Mouse (Mus musculus) limb, embryonic 10.5 days (tissue): ENCODE results near the gene Kxd1. TPM values are rescaled to one million over a fixed set of nuclear protein-coding genes. Genes with fewer than 3 reads are reported as not detected.
A peak's percentile ranks its signal among the peaks of the same experiment; 100 is the strongest.

Experiments
- DNase-seq: peaks from one replicate; pipeline ENCODE4 v3.0.0-alpha.2; 2017; ENCODE audit warnings: low spot score
- H3K27ac ChIP-seq: fragments of 300-500 bp; sonication (generic); 2 replicates; pipeline ENCODE4 v1.5.1; 2016; ENCODE audit warnings: mild to moderate bottlenecking
- H3K27me3 ChIP-seq: fragments of 300-500 bp; sonication (generic); 2 replicates; pipeline ENCODE4 v1.6.1; 2016; ENCODE audit warnings: low read depth, mild to moderate bottlenecking; ENCODE audit not compliant: poor library complexity, severe bottlenecking
- H3K36me3 ChIP-seq: fragments of 300-500 bp; sonication (generic); 2 replicates; pipeline ENCODE4 v1.6.1; 2016; ENCODE audit warnings: mild to moderate bottlenecking, moderate library complexity
- H3K4me1 ChIP-seq: fragments of 300-500 bp; sonication (generic); 2 replicates; pipeline ENCODE4 v1.6.1; 2016
- H3K4me3 ChIP-seq: fragments of 300-500 bp; sonication (generic); 2 replicates; pipeline ENCODE4 v1.5.1; 2016; ENCODE audit warnings: mild to moderate bottlenecking, moderate library complexity
- H3K9me3 ChIP-seq: fragments of 300-500 bp; sonication (generic); replicated peaks from 2 replicates; pipeline ENCODE4 v1.6.1; 2016; ENCODE audit warnings: mild to moderate bottlenecking
- WGBS: fragments of 180-500 bp; shearing (Covaris S2); methylation state at CpG from one replicate; pipeline ENCODE4 v1.1.7; 2016; 5-methylcytosine and 5-hydroxymethylcytosine counted together
- polyA plus RNA-seq: library from polyadenylated mRNA; unstranded; fragments of >200 nt; fragmentation: Nextera tagmentation; extraction: Ambion mirVana; gene quantifications from 2 replicates; pipeline ENCODE4 v1.2.1, GENCODE M21; 2016

The Kxd1 gene
- polyA plus RNA-seq, 1 experiment from 2014 or later: 46.6 TPM

GRCm38 (mm10) chr8:70541081-70541480, 13.3 kb upstream of the Kxd1 start:
- H3K27ac ChIP-seq: no peak overlapping the region
- no peaks in the 10 kb centered on the region for H3K9me3 ChIP-seq
- peaks cover 17% of the 10 kb centered on the region for H3K36me3 ChIP-seq
- no peak for DNase-seq
- H3K27me3 ChIP-seq: no peaks in the 10 kb centered on the region
- H3K4me3 ChIP-seq: peak overlapping the region; percentile 74; the same call in 1 of the 2 replicates
- peaks cover 39% of the 10 kb centered on the region for H3K4me1 ChIP-seq
- 87% methylated on average over 5 of the region's 5 CpGs for WGBS

DNA sequence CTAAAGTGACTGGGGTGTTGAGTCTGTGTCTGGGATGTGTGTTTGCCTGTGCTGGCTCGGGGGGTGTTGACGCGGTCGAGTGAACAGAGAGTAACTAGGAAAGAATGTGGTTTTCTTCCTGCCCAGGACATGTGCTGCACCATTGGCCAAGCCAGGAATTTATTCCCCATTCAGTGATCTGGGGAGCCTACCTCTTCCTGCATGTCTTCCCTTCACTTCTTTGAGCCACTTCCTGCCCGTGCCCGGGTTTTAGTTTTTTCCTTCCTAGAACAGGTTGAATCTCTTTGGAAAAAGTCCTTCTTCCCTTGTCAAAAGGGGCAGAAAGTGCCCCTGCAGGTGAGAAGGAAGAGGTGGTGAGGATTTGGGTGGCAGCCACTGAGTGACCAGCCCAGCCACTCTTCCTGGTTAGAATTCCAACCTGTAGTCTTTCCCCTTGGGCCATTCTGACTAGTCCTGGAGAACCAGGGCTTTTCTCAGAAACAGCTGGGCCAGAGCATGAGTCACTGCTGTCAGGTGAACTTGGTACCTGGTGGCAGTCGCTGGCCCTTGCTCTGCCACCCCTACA, 12.8 kb upstream of the Kxd1 start:
- H3K9me3 ChIP-seq: no peaks in the 10 kb centered on the region
- no peak for DNase-seq
- peaks cover 39% of the 10 kb centered on the region for H3K4me1 ChIP-seq
- peaks cover 22% of the 10 kb centered on the region for H3K36me3 ChIP-seq
- peak overlapping the region; percentile 74 for H3K4me3 ChIP-seq
- WGBS: 71% methylated on average over 7 of the region's 7 CpGs
- no peaks in the 10 kb centered on the region for H3K27me3 ChIP-seq
- peak overlapping the region; percentile 87; the same call in 1 of the 2 replicates for H3K27ac ChIP-seq

DNA sequence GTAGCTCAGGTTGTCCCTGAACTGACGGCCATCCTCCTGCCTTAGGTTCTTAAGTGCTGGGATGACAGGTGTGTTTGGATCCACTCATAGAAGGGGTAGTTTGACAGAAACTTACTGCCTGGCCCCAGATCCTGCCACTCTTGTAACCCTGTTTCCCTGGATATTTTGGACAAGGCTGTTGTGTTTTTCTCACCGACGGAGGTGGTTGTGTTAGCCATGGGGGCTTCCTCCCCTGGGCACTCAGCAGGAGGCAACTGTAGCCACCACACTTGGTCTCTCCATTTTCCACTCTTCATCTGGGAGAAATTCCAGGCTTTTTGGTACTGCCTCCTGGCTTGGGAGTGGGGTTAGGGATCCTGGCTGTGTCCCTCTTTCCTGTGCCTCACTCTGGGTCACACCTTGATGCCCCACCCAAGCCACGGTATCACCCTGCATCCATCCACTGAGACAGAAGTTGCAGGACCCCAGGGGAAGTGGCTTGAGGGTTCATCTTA, 12.3 kb upstream of the Kxd1 start:
- Histone ChIP-seq H3K9me3 (no peaks in the 10 kb centered on the region), H3K27ac (peak overlapping the region; percentile 87), H3K36me3 (peaks cover 27% of the 10 kb centered on the region), H3K4me3 (peak overlapping the region; percentile 74), H3K4me1 (peaks cover 39% of the 10 kb centered on the region), H3K27me3 (no peaks in the 10 kb centered on the region)
- WGBS: 15% methylated on average over 4 of the region's 4 CpGs
- DNase-seq: no peak

GRCm38 (mm10) chr8:70539077-70539813, 11.5 kb upstream of the Kxd1 start, which contains the start of gene Ell:
Gene Ell, plus strand, starts transcription at chr8:70539457.
- Histone ChIP-seq H3K27ac (peak within 1 kb of the TSS; percentile 87), H3K27me3 (no peaks in the 10 kb centered on the region), H3K36me3 (peaks cover 31% of the 10 kb centered on the region), H3K4me1 (peaks cover 38% of the 10 kb centered on the region), H3K4me3 (peak within 1 kb of the TSS; percentile 74), H3K9me3 (no peaks in the 10 kb centered on the region)
- under 1% methylated on average over 58 of the region's 58 CpGs for WGBS
- DNase-seq: peak; percentile 100

DNA sequence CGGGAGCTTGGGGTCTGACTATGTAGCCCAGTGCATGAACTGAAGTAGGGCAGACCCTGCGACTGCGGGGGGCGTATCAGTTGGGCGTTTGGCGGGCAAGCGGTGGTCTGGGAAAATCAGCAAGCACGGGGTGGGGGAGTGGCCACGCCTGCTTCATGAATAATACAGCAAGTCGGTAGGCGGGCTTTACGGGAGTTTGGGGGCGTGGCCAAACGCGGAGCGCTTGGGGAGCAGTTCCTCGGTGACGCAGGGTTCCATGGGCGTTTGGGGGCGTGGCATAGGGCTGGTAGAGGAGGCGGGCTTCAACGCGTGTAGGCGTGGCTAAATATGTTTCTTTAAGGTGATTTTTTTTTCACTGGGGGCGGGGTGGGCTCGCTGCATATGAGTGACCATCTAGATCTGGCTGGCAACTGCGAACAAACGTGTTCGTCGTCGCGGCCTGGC, 10.9 kb upstream of the Kxd1 start:
- no peaks in the 10 kb centered on the region for H3K27me3 ChIP-seq
- peaks cover 32% of the 10 kb centered on the region for H3K4me1 ChIP-seq
- WGBS: under 1% methylated on average over 32 of the region's 32 CpGs
- H3K9me3 ChIP-seq: no peaks in the 10 kb centered on the region
- H3K4me3 ChIP-seq: peak overlapping the region; percentile 74
- peak; percentile 100 for DNase-seq
- H3K27ac ChIP-seq: peak overlapping the region; percentile 87
- peaks cover 37% of the 10 kb centered on the region for H3K36me3 ChIP-seq

- peak; percentile 58 for DNase-seq
- 14% methylated on average over 24 of the region's 24 CpGs for WGBS
- Histone ChIP-seq H3K9me3 (no peaks in the 10 kb centered on the region), H3K27ac (peak overlapping the region; percentile 87), H3K27me3 (no peaks in the 10 kb centered on the region), H3K4me3 (peak overlapping the region; percentile 74), H3K4me1 (peaks cover 28% of the 10 kb centered on the region), H3K36me3 (peaks cover 43% of the 10 kb centered on the region)
These were observed 10.3 kb upstream of the Kxd1 start for GRCm38 (mm10) chr8:70538024-70538579.

DNA sequence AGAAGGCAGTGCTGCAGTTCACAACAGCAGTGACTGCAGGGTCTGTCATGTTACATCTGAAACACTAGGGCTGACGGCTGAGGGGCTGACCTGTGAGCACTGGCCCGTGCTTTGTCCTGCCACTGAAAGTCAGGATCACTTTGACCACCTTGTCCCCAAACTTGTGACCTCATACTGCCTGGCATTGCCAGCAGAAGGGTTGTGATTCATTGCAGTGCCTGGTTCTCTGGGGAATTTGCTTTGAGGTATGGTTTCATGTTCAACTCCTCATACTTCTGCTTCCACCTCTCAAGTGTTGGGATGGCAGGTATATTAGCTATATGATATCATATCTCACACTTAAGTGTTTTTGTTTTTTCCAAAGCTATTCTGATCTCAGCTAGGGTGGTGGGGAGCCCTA, 7.9 kb upstream of the Kxd1 start:
- Histone ChIP-seq H3K9me3 (no peaks in the 10 kb centered on the region), H3K36me3 (peaks cover 67% of the 10 kb centered on the region), H3K4me3 (no peak overlapping the region), H3K4me1 (peaks cover 18% of the 10 kb centered on the region), H3K27me3 (no peaks in the 10 kb centered on the region), H3K27ac (no peak overlapping the region)
- WGBS: 84% methylated on average over 2 of the region's 2 CpGs
- no peak for DNase-seq

GRCm38 (mm10) chr8:70535221-70535620, 7.5 kb upstream of the Kxd1 start:
- H3K27ac ChIP-seq: no peak overlapping the region
- no peak for DNase-seq
- H3K9me3 ChIP-seq: no peaks in the 10 kb centered on the region
- H3K27me3 ChIP-seq: no peaks in the 10 kb centered on the region
- peaks cover 71% of the 10 kb centered on the region for H3K36me3 ChIP-seq
- H3K4me1 ChIP-seq: peaks cover 14% of the 10 kb centered on the region
- 95% methylated on average over 3 of the region's 3 CpGs for WGBS
- H3K4me3 ChIP-seq: no peak overlapping the region

DNA sequence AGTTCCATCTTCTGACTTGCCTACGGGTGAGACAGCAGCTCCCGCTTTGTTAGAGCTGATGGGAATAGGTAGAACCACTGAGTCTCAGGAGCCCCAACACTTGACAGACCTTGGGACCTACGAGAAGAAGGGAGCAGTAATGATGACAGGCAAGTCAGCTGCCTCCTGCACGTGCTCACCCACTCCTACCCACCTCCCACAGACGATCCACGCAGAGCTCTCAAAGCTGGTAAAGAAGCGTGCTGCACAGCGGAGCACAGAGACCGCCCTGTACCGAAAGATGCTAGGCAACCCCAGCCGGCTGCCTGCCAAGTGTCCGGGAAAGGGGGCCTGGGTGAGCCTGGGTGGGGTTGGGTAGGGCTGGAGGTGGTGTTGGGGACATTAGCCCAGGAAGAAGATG, 6.5 kb upstream of the Kxd1 start:
- Histone ChIP-seq H3K9me3 (no peaks in the 10 kb centered on the region), H3K27me3 (no peaks in the 10 kb centered on the region), H3K27ac (no peak overlapping the region), H3K4me3 (no peak overlapping the region), H3K4me1 (peaks cover 12% of the 10 kb centered on the region), H3K36me3 (peaks cover 81% of the 10 kb centered on the region)
- no peak for DNase-seq
- 96% methylated on average over 12 of the region's 12 CpGs for WGBS

- peaks cover 62% of the 10 kb centered on the region for H3K36me3 ChIP-seq
- 96% methylated on average over 2 of the region's 2 CpGs for WGBS
- H3K27ac ChIP-seq: no peak overlapping the region
- H3K9me3 ChIP-seq: no peaks in the 10 kb centered on the region
- peaks cover 23% of the 10 kb centered on the region for H3K4me1 ChIP-seq
- no peaks in the 10 kb centered on the region for H3K27me3 ChIP-seq
- no peak overlapping the region for H3K4me3 ChIP-seq
- no peak for DNase-seq
These were observed 2.6 kb upstream of the Kxd1 start for GRCm38 (mm10) chr8:70530314-70530713.

- Histone ChIP-seq H3K36me3 (peaks cover 56% of the 10 kb centered on the region), H3K27ac (no peak overlapping the region), H3K4me1 (peaks cover 23% of the 10 kb centered on the region), H3K27me3 (no peaks in the 10 kb centered on the region), H3K4me3 (no peak overlapping the region), H3K9me3 (no peaks in the 10 kb centered on the region)
- 97% methylated on average over 3 of the region's 3 CpGs for WGBS
- DNase-seq: no peak
These were observed 2.0 kb upstream of the Kxd1 start for GRCm38 (mm10) chr8:70529741-70530161.

DNA sequence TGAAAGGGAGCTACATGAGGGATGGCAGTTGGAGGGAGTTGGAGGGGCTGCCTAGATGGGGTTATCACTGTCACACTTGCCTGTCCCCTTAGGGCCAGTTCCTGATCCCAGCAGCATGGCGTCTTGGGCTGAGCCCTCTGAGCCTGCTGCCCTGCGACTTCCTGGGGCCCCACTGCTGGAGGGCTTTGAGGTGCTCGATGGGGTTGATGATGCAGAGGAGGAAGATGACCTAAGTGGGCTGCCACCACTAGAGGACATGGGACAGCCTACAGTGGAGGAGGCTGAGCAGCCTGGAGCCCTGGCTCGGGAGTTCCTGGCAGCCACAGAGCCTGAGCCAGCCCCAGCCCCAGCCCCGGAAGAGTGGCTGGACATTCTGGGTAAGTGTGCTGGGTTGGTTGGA, 1.5 kb upstream of the Kxd1 start:
- Histone ChIP-seq H3K9me3 (no peaks in the 10 kb centered on the region), H3K36me3 (peaks cover 52% of the 10 kb centered on the region), H3K27me3 (no peaks in the 10 kb centered on the region), H3K4me3 (peak overlapping the region; percentile 9; the same call in 1 of the 2 replicates), H3K27ac (no peak overlapping the region), H3K4me1 (peaks cover 23% of the 10 kb centered on the region)
- DNase-seq: no peak
- WGBS: 86% methylated on average over 5 of the region's 5 CpGs
